Mouse (Mus musculus) limb, embryonic 12.5 days (tissue): ENCODE measurements around the gene Gck. TPM values are rescaled to one million over a fixed set of nuclear protein-coding genes. Genes with fewer than 3 reads are reported as not detected.

Source experiments
- ATAC-seq: fragments of 200-750 bp; cut with Nextera tagmentation; 2 replicates; pipeline ENCODE4 v1.8.0; 2017; ENCODE audit warnings: low read depth, moderate TSS enrichment; ENCODE audit not compliant: insufficient number of reproducible peaks, insufficient read depth, low FRiP score, low TSS enrichment
- H3K27ac ChIP-seq: fragments of 300-500 bp; sonication (generic); 2 replicates; pipeline ENCODE4 v1.5.1; 2016; ENCODE audit warnings: mild to moderate bottlenecking, moderate library complexity
- H3K27me3 ChIP-seq: fragments of 300-500 bp; sonication (generic); 2 replicates; pipeline ENCODE4 v1.6.1; 2016; ENCODE audit warnings: mild to moderate bottlenecking, moderate library complexity
- H3K36me3 ChIP-seq: fragments of 300-500 bp; sonication (generic); 2 replicates; pipeline ENCODE4 v1.6.1; 2016; ENCODE audit warnings: mild to moderate bottlenecking, moderate library complexity
- H3K4me1 ChIP-seq: fragments of 300-500 bp; sonication (generic); replicated peaks from 2 replicates; pipeline ENCODE4 v1.6.1; 2016
- H3K4me2 ChIP-seq: fragments of 300-500 bp; sonication (generic); 2 replicates; pipeline ENCODE4 v1.6.1; 2016; ENCODE audit warnings: mild to moderate bottlenecking, moderate library complexity
- H3K4me3 ChIP-seq: fragments of 300-500 bp; sonication (generic); replicated peaks from 2 replicates; pipeline ENCODE4 v1.5.1; 2016; ENCODE audit warnings: mild to moderate bottlenecking
- H3K9ac ChIP-seq: fragments of 300-500 bp; sonication (generic); replicated peaks from 2 replicates; pipeline ENCODE4 v1.6.1; 2016; ENCODE audit warnings: mild to moderate bottlenecking, moderate library complexity
- H3K9me3 ChIP-seq: fragments of 300-500 bp; sonication (generic); 2 replicates; pipeline ENCODE4 v1.6.1; 2016; ENCODE audit warnings: mild to moderate bottlenecking, moderate library complexity
- WGBS: fragments of 180-500 bp; shearing (Covaris S2); methylation state at CpG from one replicate; pipeline ENCODE4 v1.1.7; 2016; 5-methylcytosine and 5-hydroxymethylcytosine counted together
- polyA plus RNA-seq: library from polyadenylated mRNA; unstranded; fragments of >200 nt; fragmentation: Nextera tagmentation; extraction: Ambion mirVana; gene quantifications from 2 replicates; pipeline ENCODE4 v1.2.1, GENCODE M21; 2016

Gene Gck
- polyA plus RNA-seq, 1 experiment from 2014 or later: 0.78 TPM

DNA sequence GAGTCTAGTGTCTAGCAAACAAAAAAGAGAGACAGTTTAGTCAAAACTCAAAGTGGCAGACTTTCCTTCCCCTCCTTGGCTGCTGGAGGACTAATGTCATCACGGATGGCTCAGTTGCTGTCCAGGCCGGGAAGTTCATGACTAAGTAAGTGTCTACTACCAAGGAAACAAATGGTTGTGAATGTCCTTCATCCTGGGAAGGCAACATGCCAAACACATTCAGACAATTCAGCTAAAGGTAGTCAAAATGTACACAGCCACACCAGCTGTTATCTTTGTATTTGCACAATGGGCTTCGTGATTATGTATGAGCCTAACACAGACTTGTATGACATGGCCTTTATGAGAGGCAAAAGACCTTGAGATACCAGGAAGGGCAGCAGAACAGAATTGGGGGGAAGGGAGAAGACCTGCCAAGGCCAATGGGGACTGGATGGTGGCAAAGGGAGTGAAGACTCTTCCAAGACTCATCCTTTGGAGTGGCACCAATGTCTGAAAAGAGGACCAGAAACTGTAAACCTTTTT, 23.1 kb downstream of the Gck start:
- Histone ChIP-seq H3K36me3 (no peaks in the 10 kb centered on the region), H3K9ac (no peak overlapping the region), H3K27me3 (no peaks in the 10 kb centered on the region), H3K27ac (no peak overlapping the region), H3K4me2 (no peak overlapping the region), H3K4me3 (no peak overlapping the region), H3K9me3 (no peaks in the 10 kb centered on the region), H3K4me1 (no peaks in the 10 kb centered on the region)
- 87% methylated on average over 3 of the region's 3 CpGs for WGBS
- no peak for ATAC-seq

DNA sequence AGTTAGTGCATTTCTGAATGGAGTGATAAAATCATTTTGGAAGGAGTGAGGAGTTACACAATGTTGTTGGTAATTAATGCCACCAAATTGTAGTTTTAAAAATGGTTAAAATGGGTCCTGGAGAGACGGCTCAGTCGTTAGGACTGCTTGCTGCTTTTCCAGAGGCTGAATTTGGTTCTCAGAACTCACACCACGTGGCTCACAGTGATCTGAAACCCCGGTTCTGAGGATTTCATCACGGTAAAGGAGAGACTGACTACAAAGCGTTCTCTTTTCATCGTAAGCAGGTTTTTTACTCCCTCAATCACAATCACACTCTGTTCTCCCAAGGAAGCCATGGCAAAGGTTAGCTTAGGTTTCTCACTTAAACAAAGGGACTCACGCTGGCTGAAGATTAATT, 25.2 kb downstream of the Gck start:
- H3K9me3 ChIP-seq: no peaks in the 10 kb centered on the region
- no peak overlapping the region for H3K9ac ChIP-seq
- H3K4me1 ChIP-seq: no peaks in the 10 kb centered on the region
- no peak overlapping the region for H3K27ac ChIP-seq
- H3K36me3 ChIP-seq: no peaks in the 10 kb centered on the region
- WGBS: 47% methylated on average over 8 of the region's 8 CpGs
- no peak overlapping the region for H3K4me2 ChIP-seq
- no peak for ATAC-seq
- no peak overlapping the region for H3K4me3 ChIP-seq
- H3K27me3 ChIP-seq: no peaks in the 10 kb centered on the region

DNA sequence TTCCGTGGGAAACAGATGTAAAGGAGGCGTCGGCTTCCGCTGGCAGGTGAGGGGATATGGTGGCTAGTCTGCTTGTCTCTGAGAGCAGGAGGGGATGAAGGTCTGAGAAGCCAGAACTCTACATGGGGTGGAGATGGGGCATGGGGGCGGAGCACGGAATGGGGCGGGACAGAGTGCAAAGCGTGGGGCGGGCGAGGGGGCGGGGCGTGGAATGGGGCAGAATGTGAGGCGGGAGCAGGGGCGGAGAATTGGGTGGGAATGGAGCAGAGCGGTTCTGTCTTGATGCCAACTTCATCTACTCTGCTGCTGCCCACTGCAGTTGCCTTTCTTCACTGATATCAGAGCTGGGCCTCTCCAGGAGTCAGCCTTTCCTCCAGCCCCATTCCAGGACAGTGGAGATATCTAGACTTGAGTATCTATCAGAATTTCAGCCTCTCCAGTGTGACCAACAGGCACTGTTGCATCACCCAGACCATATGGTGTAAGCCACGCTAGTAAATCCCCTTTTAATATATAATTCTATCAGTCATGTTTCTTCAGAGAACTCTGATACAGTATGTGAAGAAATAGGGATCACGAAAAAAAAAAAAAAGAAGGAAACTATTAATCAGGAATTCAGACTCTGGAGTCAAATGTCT, 29.4 kb downstream of the Gck start:
- Histone ChIP-seq H3K4me3 (no peak overlapping the region), H3K9ac (no peak overlapping the region), H3K27ac (no peak overlapping the region), H3K4me2 (no peak overlapping the region), H3K4me1 (no peaks in the 10 kb centered on the region), H3K27me3 (0 out of 2 replicates have a peak, but pooled peaks cover 7% of the 10 kb centered on the region), H3K9me3 (no peaks in the 10 kb centered on the region), H3K36me3 (no peaks in the 10 kb centered on the region)
- WGBS: 38% methylated on average over 17 of the region's 17 CpGs
- ATAC-seq: no peak

DNA sequence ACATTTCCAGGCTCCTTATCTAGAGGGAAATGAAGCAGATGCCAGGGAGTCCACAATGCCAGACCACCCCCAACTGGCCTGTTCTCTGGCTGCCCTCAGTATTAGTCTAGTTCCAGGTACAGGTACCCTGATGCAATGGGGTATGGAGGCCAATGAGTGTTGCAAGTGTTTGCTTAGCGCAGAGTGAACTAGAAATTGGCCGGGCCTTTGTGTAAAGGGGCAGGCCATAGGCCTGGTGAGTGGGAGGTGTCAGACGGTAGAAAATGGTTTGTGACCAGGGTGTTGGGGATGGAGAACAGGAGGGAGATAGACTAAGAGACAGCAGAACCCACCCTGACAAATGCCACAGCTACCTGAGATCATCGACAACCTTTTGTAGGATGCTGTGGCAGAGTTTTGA, 30.3 kb downstream of the Gck start:
- H3K9ac ChIP-seq: no peak overlapping the region
- H3K27ac ChIP-seq: no peak overlapping the region
- ATAC-seq: no peak
- H3K4me2 ChIP-seq: no peak overlapping the region
- H3K9me3 ChIP-seq: no peaks in the 10 kb centered on the region
- no peaks in the 10 kb centered on the region for H3K36me3 ChIP-seq
- no peaks in the 10 kb centered on the region for H3K4me1 ChIP-seq
- 90% methylated on average over 4 of the region's 4 CpGs for WGBS
- 0 out of 2 replicates have a peak, but pooled peaks cover 7% of the 10 kb centered on the region for H3K27me3 ChIP-seq
- H3K4me3 ChIP-seq: no peak overlapping the region

DNA sequence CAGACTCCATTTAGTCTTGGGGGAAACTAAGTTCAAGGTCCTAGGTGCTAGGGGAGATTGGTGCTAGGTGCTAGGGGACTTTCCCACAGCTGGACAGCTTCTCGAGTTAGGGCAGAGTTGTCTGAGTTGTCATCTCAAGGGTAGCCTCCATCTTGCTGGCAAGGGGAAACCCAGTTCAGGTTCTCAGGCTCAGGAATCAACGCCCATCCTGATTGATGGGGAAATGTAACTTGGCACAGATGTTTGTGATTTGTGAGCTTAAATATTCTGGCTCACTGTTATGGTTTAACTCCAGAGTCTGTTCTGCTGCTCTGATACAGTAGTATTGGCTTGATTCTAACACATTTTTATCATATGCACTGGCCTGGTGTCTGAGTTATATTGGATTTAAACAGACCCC, 31.8 kb downstream of the Gck start:
- H3K4me2 ChIP-seq: no peak overlapping the region
- no peaks in the 10 kb centered on the region for H3K9me3 ChIP-seq
- H3K27me3 ChIP-seq: 0 out of 2 replicates have a peak, but pooled peaks cover 7% of the 10 kb centered on the region
- H3K36me3 ChIP-seq: no peaks in the 10 kb centered on the region
- H3K27ac ChIP-seq: no peak overlapping the region
- no peak for ATAC-seq
- H3K4me1 ChIP-seq: no peaks in the 10 kb centered on the region
- no peak overlapping the region for H3K4me3 ChIP-seq
- 50% methylated on average over 2 of the region's 2 CpGs for WGBS
- H3K9ac ChIP-seq: no peak overlapping the region

DNA sequence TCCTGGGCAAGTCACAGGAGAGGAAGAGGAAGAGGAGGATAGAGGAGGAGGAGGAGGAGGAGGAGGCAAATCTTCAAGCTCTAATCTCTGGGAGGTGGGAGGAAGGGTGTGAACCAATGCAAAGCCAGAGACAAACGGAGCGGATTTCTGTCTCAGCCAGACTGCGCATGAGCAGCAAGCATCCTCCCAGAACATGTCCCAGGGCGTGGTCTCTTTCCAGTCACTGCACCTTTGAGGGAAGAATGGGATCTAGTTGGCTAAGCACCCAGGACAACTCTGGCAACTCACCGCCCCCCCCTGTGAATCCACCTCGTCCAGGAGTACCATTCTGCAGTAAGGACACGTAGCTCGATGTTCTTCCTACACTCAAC, 33.7 kb downstream of the Gck start:
- H3K27me3 ChIP-seq: 0 out of 2 replicates have a peak, but pooled peaks cover 7% of the 10 kb centered on the region
- no peak for ATAC-seq
- WGBS: 72% methylated on average over 8 of the region's 8 CpGs
- no peak overlapping the region for H3K9ac ChIP-seq
- no peaks in the 10 kb centered on the region for H3K9me3 ChIP-seq
- H3K4me3 ChIP-seq: no peak overlapping the region
- H3K4me1 ChIP-seq: no peaks in the 10 kb centered on the region
- no peaks in the 10 kb centered on the region for H3K36me3 ChIP-seq
- H3K4me2 ChIP-seq: no peak overlapping the region
- H3K27ac ChIP-seq: no peak overlapping the region

DNA sequence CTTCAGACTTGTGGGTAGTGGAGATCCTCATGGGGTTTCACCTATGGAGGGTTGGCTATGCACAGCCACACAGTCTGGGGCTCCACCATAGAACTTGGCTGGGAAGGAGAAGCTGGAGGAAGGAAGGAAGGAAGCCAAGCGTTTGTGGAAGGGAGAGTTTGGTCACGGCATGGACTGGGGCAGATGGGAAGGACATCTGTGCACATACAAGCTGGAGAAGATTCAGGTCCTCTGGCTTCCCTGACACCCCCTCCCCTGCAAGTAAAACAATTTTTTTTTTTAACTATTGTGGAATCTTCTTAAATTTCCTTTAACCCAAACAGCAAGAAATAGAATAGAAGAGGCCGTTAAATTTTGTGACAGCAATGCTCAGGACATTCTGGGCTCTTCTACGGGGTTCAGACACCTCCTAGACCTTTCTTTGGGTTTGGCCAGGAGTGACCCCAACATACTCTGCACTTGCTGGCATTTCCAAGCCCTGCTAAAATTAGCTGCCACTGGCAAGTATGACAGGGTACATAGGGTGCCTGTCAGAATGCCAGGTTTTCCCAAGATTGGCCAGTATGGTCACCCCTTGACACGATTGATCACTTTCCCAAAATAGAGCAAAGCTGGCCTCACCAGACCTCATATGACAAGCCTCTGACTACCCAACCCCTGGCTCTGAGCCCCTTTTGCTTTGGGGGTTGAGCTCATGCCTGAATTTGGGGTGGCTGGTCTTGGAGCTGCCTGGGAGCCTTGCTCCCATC, 34.3 kb downstream of the Gck start:
- 86% methylated on average over 5 of the region's 5 CpGs for WGBS
- Histone ChIP-seq H3K9me3 (no peaks in the 10 kb centered on the region), H3K4me2 (no peak overlapping the region), H3K4me1 (no peaks in the 10 kb centered on the region), H3K36me3 (no peaks in the 10 kb centered on the region), H3K27me3 (0 out of 2 replicates have a peak, but pooled peaks cover 7% of the 10 kb centered on the region), H3K4me3 (no peak overlapping the region), H3K27ac (no peak overlapping the region), H3K9ac (no peak overlapping the region)
- ATAC-seq: no peak

DNA sequence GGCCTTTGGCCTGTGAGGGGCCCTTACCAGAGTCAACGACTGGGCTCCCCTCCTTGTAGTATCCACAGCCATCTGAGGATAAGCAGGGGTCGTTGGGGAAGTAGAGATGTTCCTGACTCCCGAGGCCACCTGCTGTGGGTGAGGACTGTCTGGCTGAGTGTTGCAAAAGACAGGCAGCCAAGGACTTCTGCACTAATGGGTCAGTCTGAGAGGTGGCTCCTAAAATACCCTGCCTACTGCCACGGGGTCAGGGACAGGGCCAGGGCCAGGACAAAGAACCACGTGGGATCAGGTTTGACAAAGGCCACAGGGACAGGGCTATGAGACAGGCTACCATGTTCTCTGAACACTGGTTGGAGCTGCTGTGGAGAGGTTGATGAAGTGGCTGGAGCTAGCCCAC, 34.9 kb downstream of the Gck start:
- Histone ChIP-seq H3K27me3 (0 out of 2 replicates have a peak, but pooled peaks cover 7% of the 10 kb centered on the region), H3K27ac (no peak overlapping the region), H3K4me2 (no peak overlapping the region), H3K4me3 (no peak overlapping the region), H3K9ac (no peak overlapping the region), H3K4me1 (no peaks in the 10 kb centered on the region), H3K36me3 (no peaks in the 10 kb centered on the region), H3K9me3 (no peaks in the 10 kb centered on the region)
- WGBS: 58% methylated on average over 5 of the region's 5 CpGs
- ATAC-seq: no peak

DNA sequence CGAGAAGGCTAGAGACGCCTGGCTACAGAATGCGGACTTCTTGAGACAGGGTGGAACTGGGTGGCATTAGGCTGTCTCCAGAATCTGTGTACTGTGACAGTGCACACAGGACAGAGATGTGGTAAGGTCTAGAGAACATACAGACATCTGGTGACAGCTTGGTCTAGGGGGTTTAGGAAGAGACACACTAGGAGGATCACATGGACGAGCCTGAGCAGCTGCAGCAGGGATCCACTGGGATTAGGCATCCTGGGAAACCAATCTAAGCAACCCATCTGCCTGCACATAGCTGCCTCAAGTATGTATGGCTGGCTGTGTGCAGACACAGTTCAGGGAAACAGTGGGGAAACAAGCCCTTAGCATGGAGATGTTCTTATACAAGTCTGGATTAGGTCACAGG, 35.9 kb downstream of the Gck start:
- H3K9me3 ChIP-seq: no peaks in the 10 kb centered on the region
- H3K4me3 ChIP-seq: no peak overlapping the region
- no peak for ATAC-seq
- WGBS: 82% methylated on average over 4 of the region's 4 CpGs
- H3K4me2 ChIP-seq: no peak overlapping the region
- H3K9ac ChIP-seq: no peak overlapping the region
- H3K27ac ChIP-seq: no peak overlapping the region
- H3K36me3 ChIP-seq: no peaks in the 10 kb centered on the region
- 0 out of 2 replicates have a peak, but pooled peaks cover 7% of the 10 kb centered on the region for H3K27me3 ChIP-seq
- H3K4me1 ChIP-seq: no peaks in the 10 kb centered on the region

DNA sequence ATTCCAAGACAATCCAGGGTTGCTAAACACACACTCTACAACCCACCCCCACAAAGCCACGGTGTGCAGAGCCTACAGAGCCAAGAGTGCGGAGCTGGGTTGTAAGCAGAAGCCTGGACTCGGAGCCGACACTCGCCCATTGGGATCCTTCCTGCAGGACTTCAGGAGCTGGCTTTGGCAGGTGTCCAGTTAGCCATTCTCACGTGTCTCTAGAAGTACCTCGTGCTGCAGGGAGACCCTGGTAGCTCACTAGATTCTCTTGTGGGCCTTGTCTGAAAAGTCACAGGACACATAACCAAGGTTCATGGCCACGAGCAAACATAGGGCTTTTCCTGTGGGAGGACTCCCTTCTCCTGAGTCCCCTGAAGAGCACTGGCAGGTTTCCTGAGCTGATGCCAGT, 36.6 kb downstream of the Gck start:
- Histone ChIP-seq H3K9me3 (no peaks in the 10 kb centered on the region), H3K4me3 (no peak overlapping the region), H3K4me1 (no peaks in the 10 kb centered on the region), H3K27ac (no peak overlapping the region), H3K36me3 (no peaks in the 10 kb centered on the region), H3K4me2 (no peak overlapping the region), H3K9ac (0 out of 2 replicates have a peak overlapping the region, but pooled peaks have one; percentile 4), H3K27me3 (0 out of 2 replicates have a peak, but pooled peaks cover 7% of the 10 kb centered on the region)
- 81% methylated on average over 8 of the region's 8 CpGs for WGBS
- no peak for ATAC-seq

DNA sequence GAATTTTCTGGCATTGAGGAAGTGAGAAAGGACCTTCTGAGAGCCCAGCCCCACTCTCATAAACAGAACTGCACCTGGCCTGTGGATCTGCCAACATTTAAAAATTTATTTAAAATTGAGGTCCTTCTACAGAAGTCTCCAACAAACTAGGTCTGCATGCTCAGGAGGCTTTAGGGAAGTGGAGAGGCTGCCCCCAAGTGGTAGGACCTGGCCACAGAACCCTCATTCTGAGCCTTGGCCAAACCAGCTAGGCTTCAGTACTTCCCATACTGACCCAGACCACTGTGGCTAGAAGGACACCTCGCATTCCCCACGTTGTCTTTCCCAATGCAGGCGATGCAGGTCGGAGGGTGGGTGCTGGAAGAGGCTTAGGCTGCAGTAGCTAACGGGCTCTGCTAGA, 37.2 kb downstream of the Gck start:
- H3K27ac ChIP-seq: no peak overlapping the region
- WGBS: 31% methylated on average over 5 of the region's 5 CpGs
- no peaks in the 10 kb centered on the region for H3K36me3 ChIP-seq
- no peaks in the 10 kb centered on the region for H3K4me1 ChIP-seq
- ATAC-seq: no peak
- H3K27me3 ChIP-seq: 0 out of 2 replicates have a peak, but pooled peaks cover 7% of the 10 kb centered on the region
- no peak overlapping the region for H3K4me2 ChIP-seq
- H3K4me3 ChIP-seq: no peak overlapping the region
- H3K9ac ChIP-seq: no peak overlapping the region
- H3K9me3 ChIP-seq: no peaks in the 10 kb centered on the region
